Mouse (Mus musculus) myocyte (in vitro differentiated cells): ENCODE measurements around the gene Ccdc85b. TPM values are rescaled to one million over a fixed set of nuclear protein-coding genes. Genes with fewer than 3 reads are reported as not detected.

Source experiments
- H3K27me3 ChIP-seq: one replicate; pipeline ENCODE4 v1.6.1; 2011; ENCODE audit not compliant: control insufficient read depth, insufficient read depth, insufficient read length
- H3K36me3 ChIP-seq: one replicate; pipeline ENCODE4 v1.6.1; 2011; ENCODE audit not compliant: control insufficient read depth, insufficient read depth
- H3K4me2 ChIP-seq: one replicate; pipeline ENCODE4 v1.6.1; 2011; ENCODE audit warnings: low read depth, control low read depth
- H3K4me3 ChIP-seq: one replicate; pipeline ENCODE4 v1.5.1; 2011; ENCODE audit warnings: mild to moderate bottlenecking, control low read depth, moderate library complexity
- H3K79me2 ChIP-seq: one replicate; pipeline ENCODE4 v1.6.1; 2011; ENCODE audit not compliant: control insufficient read depth, insufficient read depth
- H3ac ChIP-seq: one replicate; pipeline ENCODE4 v1.6.1; 2011; ENCODE audit not compliant: control insufficient read depth, insufficient read length
- CEBPB ChIP-seq: IDR thresholded peaks from 2 replicates; pipeline ENCODE4 v1.6.1; 2011; ENCODE audit warnings: mild to moderate bottlenecking, moderate library complexity; ENCODE audit not compliant: poor library complexity, insufficient read depth, severe bottlenecking
- E2F4 ChIP-seq: IDR thresholded peaks from one replicate; pipeline ENCODE4 v1.6.1; 2011; ENCODE audit warnings: mild to moderate bottlenecking, control low read depth, moderate library complexity; ENCODE audit not compliant: insufficient read depth
- MAX ChIP-seq: IDR thresholded peaks from one replicate; pipeline ENCODE4 v1.6.1; 2011; ENCODE audit warnings: low read depth, mild to moderate bottlenecking, control low read depth
- MYOD1 ChIP-seq, 3 experiments: IDR thresholded peaks; one replicate each; pipeline ENCODE4 v1.6.1; 2011; ENCODE audit warnings: control low read depth in 2 of 3, low read depth in 2 of 3, mild to moderate bottlenecking in 2 of 3, moderate library complexity in 1 of 3; ENCODE audit not compliant: insufficient read length in 2 of 3, control insufficient read depth in 1 of 3
- MYOG ChIP-seq, 3 experiments: IDR thresholded peaks; one replicate each; pipeline ENCODE4 v1.6.1; 2011; ENCODE audit warnings: control low read depth in 2 of 3, low read depth in 2 of 3, mild to moderate bottlenecking in 2 of 3; ENCODE audit not compliant: insufficient read length in 2 of 3, control insufficient read depth in 1 of 3, insufficient read depth in 1 of 3
- POLR2A ChIP-seq: IDR thresholded peaks from one replicate; pipeline ENCODE4 v1.6.1; 2011; ENCODE audit warnings: low read depth, mild to moderate bottlenecking, control low read depth, moderate library complexity; ENCODE audit not compliant: insufficient read length
- POLR2AphosphoS2 ChIP-seq: IDR thresholded peaks from one replicate; pipeline ENCODE4 v1.6.1; 2011; ENCODE audit warnings: low read depth, control low read depth; ENCODE audit not compliant: insufficient read length
- REST ChIP-seq: IDR thresholded peaks from one replicate; pipeline ENCODE4 v1.6.1; 2011; ENCODE audit warnings: mild to moderate bottlenecking, control low read depth, moderate library complexity; ENCODE audit not compliant: insufficient read depth, insufficient read length
- SRF ChIP-seq: IDR thresholded peaks from one replicate; pipeline ENCODE4 v1.6.1; 2011; ENCODE audit warnings: low read depth; ENCODE audit not compliant: control insufficient read depth, insufficient read length
- TCF12 ChIP-seq: IDR thresholded peaks from one replicate; pipeline ENCODE4 v1.6.1; 2011; ENCODE audit warnings: mild to moderate bottlenecking, control low read depth; ENCODE audit not compliant: poor library complexity, insufficient read depth, severe bottlenecking
- TCF3 ChIP-seq: IDR thresholded peaks from one replicate; pipeline ENCODE4 v1.6.1; 2011; ENCODE audit warnings: low read depth, control low read depth; ENCODE audit not compliant: insufficient read length
- USF1 ChIP-seq: IDR thresholded peaks from one replicate; pipeline ENCODE4 v1.6.1; 2011; ENCODE audit warnings: low read depth, mild to moderate bottlenecking, control low read depth, moderate library complexity
- polyA plus RNA-seq: library from polyadenylated mRNA; unstranded; fragments of >200 nt; fragmentation: generic; extraction: Trizol; gene quantifications from one replicate; pipeline ENCODE4 v1.2.1, GENCODE M21; 2012; ENCODE audit warnings: missing spikeins

Gene Ccdc85b
- polyA plus RNA-seq, 1 experiment: 10.7 TPM

GRCm38 (mm10) chr19:5485821-5486220 lies 28.1 kb upstream of the Ccdc85b start:
- H3K4me3 ChIP-seq: no peak overlapping the region
- H3K27me3 ChIP-seq: no peaks in the 10 kb centered on the region
- H3K79me2 ChIP-seq: peaks cover 15% of the 10 kb centered on the region
- TF ChIP-seq TCF12 (no peak), REST (no peak)
- H3ac ChIP-seq: no peak overlapping the region
- H3K4me2 ChIP-seq: no peak overlapping the region
- peaks cover 22% of the 10 kb centered on the region for H3K36me3 ChIP-seq

GRCm38 (mm10) chr19:5485371-5485770 lies 27.7 kb upstream of the Ccdc85b start:
- no peak for TF ChIP-seq SRF
- TF ChIP-seq POLR2AphosphoS2: peak; percentile 4
- Histone ChIP-seq H3K4me2 (no peak overlapping the region), H3K27me3 (no peaks in the 10 kb centered on the region), H3K4me3 (no peak overlapping the region), H3K79me2 (peaks cover 14% of the 10 kb centered on the region), H3ac (no peak overlapping the region), H3K36me3 (peaks cover 23% of the 10 kb centered on the region)

DNA sequence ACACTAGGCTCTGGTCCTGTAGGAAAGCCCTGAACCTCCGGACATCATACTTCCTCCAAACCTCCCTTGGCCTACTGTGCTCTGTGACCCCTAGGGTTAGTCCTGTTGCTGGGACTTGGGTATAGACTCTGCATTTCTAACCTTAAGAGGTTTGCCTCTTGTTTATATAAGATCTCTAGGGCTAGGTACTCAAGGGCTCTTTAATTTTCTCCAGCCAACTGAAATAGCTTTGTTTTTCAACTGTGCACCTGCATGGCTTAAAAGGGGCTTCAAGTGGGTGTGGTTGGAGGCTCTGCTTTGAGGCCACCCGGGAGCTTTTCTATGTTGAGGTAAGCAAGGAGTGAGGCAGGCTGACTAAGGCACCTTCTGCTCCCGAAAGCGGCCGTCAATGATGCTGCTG lies 26.8 kb upstream of the Ccdc85b start:
- H3ac ChIP-seq: no peak overlapping the region
- peaks cover 14% of the 10 kb centered on the region for H3K79me2 ChIP-seq
- H3K36me3 ChIP-seq: peaks cover 23% of the 10 kb centered on the region
- no peaks in the 10 kb centered on the region for H3K27me3 ChIP-seq
- TF ChIP-seq MAX: no peak
- no peak for TF ChIP-seq TCF3
- no peak for TF ChIP-seq SRF
- TF ChIP-seq TCF12: no peak
- no peak for TF ChIP-seq POLR2AphosphoS2
- no peak for TF ChIP-seq REST
- TF ChIP-seq MYOG (IDR thresholded peaks at IDR 0.05; ENCODE audit: control insufficient read depth in 1 of 3, insufficient read depth in 1 of 3, insufficient read length in 2 of 3, low read depth in 2 of 3): no peak
- TF ChIP-seq MYOD1 (IDR thresholded peaks at IDR 0.05; ENCODE audit: control insufficient read depth in 1 of 3, insufficient read length in 2 of 3, low read depth in 2 of 3): no peak
- no peak for TF ChIP-seq E2F4
- TF ChIP-seq POLR2A: no peak
- TF ChIP-seq USF1: no peak
- no peak for TF ChIP-seq CEBPB
- no peak overlapping the region for H3K4me2 ChIP-seq
- H3K4me3 ChIP-seq: no peak overlapping the region

DNA sequence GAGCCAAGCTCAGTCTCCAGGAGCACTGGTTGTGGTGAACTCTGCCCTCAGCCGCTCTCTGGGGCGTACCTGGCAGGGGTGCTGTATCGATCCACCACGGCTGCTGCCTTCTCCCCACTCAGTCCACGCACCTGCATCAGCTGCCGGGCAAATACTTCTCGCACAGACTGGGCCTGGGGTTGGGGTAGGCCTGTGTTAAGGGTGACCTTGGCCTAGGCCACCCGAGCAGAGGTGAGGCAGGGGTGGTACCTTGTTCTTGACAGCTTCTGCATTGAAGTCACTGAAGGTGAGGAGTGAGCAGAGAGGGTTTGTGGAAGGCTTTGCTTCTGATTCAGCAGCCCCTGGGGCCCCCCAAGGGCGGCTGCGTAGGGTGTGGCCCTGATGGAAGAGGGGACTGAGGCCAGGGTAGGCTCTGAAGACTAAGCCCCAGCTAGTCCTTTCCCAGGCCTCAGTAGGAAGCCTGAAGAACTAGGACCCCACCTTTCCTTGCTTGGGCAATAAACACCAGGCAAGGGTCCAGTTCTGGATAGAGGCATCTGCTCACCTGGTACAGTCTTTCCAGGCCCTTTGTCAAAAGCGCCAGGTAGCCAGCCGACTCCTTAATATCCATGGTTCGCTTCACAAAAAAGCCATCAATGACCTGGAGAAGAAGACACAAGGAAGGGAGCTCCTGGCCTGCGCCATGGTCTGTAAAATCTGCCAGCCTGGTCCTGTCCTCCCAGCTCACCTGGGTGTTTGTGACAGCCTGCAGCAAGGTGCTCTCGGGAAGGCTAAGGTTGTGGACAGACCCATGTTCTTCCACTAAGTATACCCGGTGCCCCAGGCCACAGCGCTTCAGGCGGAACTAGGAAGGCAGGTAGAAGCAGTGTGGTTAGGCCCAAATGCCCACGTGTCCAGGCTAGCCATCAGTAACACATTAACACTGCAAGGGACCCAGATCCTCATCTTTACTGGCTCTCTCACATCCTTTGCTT lies 26.0 kb upstream of the Ccdc85b start:
- Histone ChIP-seq H3K27me3 (no peaks in the 10 kb centered on the region), H3K79me2 (peaks cover 14% of the 10 kb centered on the region), H3K36me3 (peaks cover 23% of the 10 kb centered on the region), H3K4me2 (no peak overlapping the region), H3ac (no peak overlapping the region), H3K4me3 (no peak overlapping the region)
- TF ChIP-seq POLR2AphosphoS2 (peak; percentile 75), MAX (no peak)

- Histone ChIP-seq H3K36me3 (peaks cover 27% of the 10 kb centered on the region), H3K4me2 (no peak overlapping the region), H3K4me3 (no peak overlapping the region), H3ac (no peak overlapping the region), H3K27me3 (no peaks in the 10 kb centered on the region), H3K79me2 (peaks cover 7% of the 10 kb centered on the region)
- TF ChIP-seq POLR2A (peak; percentile 25), REST (no peak), POLR2AphosphoS2 (peak; percentile 61)
Measured at GRCm38 (mm10) chr19:5481398-5481797, 23.7 kb upstream of the Ccdc85b start.

DNA sequence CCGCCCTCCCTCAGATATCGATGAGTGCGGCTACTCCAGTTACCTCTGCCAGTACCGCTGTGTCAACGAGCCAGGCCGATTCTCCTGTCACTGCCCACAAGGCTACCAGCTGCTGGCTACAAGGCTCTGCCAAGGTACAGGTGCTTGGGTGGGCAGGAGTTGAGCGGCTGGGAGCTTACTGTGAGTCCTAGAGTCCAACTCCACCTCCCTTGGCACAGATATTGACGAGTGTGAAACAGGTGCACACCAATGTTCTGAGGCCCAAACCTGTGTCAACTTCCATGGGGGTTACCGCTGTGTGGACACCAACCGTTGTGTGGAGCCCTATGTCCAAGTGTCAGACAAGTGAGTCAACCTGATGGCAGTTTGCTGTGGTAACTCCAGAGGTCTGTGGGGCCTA lies 22.3 kb upstream of the Ccdc85b start:
- Histone ChIP-seq H3K4me3 (no peak overlapping the region), H3ac (no peak overlapping the region), H3K36me3 (peaks cover 20% of the 10 kb centered on the region), H3K4me2 (no peak overlapping the region), H3K79me2 (peaks cover 13% of the 10 kb centered on the region), H3K27me3 (no peaks in the 10 kb centered on the region)
- TF ChIP-seq TCF3 (no peak), CEBPB (no peak), MAX (no peak), E2F4 (no peak), USF1 (no peak), SRF (no peak), MYOG (IDR thresholded peaks at IDR 0.05; ENCODE audit: control insufficient read depth in 1 of 3, insufficient read depth in 1 of 3, insufficient read length in 2 of 3, low read depth in 2 of 3) (peak in 2 of 3 experiments; percentile 12 to 51), MYOD1 (IDR thresholded peaks at IDR 0.05; ENCODE audit: control insufficient read depth in 1 of 3, insufficient read length in 2 of 3, low read depth in 2 of 3) (peak in 2 of 3 experiments; percentile 54 to 69), POLR2AphosphoS2 (peak; percentile 72), POLR2A (peak; percentile 10), REST (no peak), TCF12 (no peak)
